Mouse (Mus musculus) erythroblast, embryonic 14.5 days (primary cell): Measurements from ENCODE around the gene Apol9b.
"Not testable (repeated sequence)": the region's sequence is repeated elsewhere in the genome, so short reads cannot be mapped to it uniquely, and the experiment has no call there.

Experiments used
- GATA1 ChIP-seq: IDR thresholded peaks from 2 replicates; pipeline ENCODE4 v1.6.1; 2012; ENCODE audit warnings: low read length, inconsistent platforms, mixed read lengths
- TAL1 ChIP-seq: IDR thresholded peaks from 3 replicates; pipeline ENCODE4 v1.6.1; 2012; ENCODE audit warnings: low read length, inconsistent platforms, mixed read lengths

GRCm38 (mm10) chr15:77708936-77709335 is 19.9 kb upstream of the Apol9b start:
- not testable (repeated sequence) for TF ChIP-seq GATA1, TAL1
